Mouse (Mus musculus): ENCODE data around the gene Gm6588. TPM values are rescaled to one million over a fixed set of nuclear protein-coding genes. Genes with fewer than 3 reads are reported as not detected.
A peak's percentile ranks its signal among the peaks of the same experiment; 100 is the strongest.
"Not testable (repeated sequence)": the region's sequence is repeated elsewhere in the genome, so short reads cannot be mapped to it uniquely, and the experiment has no call there.

Gene Gm6588
- not detected in 2 replicates for polyA plus RNA-seq (2012; rRNA removed)

GRCm38 (mm10) chr5:112448747-112449440, at the start of gene Gm6588:
TSS of gene Gm6588 (plus strand) at chr5:112449426.
- Histone ChIP-seq H3K4me1 (ENCODE audit: control insufficient read depth, insufficient read depth, low read length) (no peaks in the 10 kb centered on the region), H3K4me3 (ENCODE audit: insufficient read depth, low read length) (no peak within 1 kb of the TSS), H3K27ac (ENCODE audit: insufficient read depth, low read length) (no peak within 1 kb of the TSS)
- TF ChIP-seq CTCF (IDR thresholded peaks at IDR 0.05; ENCODE audit: extremely low read depth, insufficient read depth, low read length) (no peak), POLR2A (IDR thresholded peaks at IDR 0.05; ENCODE audit: extremely low read depth, insufficient read depth, low read length) (no peak)

- Histone ChIP-seq H3K27ac (ENCODE audit: insufficient read depth, low read length) (no peak overlapping the region), H3K4me1 (ENCODE audit: control insufficient read depth, insufficient read depth, low read length) (no peaks in the 10 kb centered on the region; the same call in 1 of the 2 replicates), H3K4me3 (ENCODE audit: insufficient read depth, low read length) (no peak overlapping the region)
- TF ChIP-seq CTCF (IDR thresholded peaks at IDR 0.05; ENCODE audit: extremely low read depth, insufficient read depth, low read length) (no peak), POLR2A (IDR thresholded peaks at IDR 0.05; ENCODE audit: extremely low read depth, insufficient read depth, low read length) (no peak)
Measured at GRCm38 (mm10) chr5:112402437-112402836, 46.8 kb upstream of the Gm6588 start.

DNA sequence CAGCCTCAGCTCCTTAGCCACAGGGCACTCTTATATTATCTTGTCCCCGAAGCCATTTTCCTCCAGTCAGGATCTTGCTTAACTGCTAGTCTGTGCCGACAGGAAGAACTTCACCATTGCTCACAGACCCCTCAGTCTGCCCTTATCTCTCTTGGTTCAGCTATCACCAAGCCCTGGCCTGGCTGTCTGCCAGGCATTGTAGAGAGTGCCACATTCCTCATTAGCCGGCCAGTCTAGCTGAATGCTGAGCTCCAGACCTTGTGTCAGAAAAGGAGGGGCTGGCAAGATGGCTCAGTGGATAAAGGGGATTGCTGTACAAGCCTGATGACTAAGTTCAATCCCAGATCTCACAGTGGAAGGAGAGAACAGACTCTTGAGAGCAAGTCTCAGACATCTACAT, 43.2 kb upstream of the Gm6588 start:
- no peak overlapping the region for H3K27ac ChIP-seq (ENCODE audit: insufficient read depth, low read length)
- TF ChIP-seq CTCF (IDR thresholded peaks at IDR 0.05; ENCODE audit: extremely low read depth, insufficient read depth, low read length) (no peak), POLR2A (IDR thresholded peaks at IDR 0.05; ENCODE audit: extremely low read depth, insufficient read depth, low read length) (no peak)
- H3K4me3 ChIP-seq (ENCODE audit: insufficient read depth, low read length), result no peak overlapping the region
- H3K4me1 ChIP-seq (ENCODE audit: control insufficient read depth, insufficient read depth, low read length), result peaks cover 4% of the 10 kb centered on the region

DNA sequence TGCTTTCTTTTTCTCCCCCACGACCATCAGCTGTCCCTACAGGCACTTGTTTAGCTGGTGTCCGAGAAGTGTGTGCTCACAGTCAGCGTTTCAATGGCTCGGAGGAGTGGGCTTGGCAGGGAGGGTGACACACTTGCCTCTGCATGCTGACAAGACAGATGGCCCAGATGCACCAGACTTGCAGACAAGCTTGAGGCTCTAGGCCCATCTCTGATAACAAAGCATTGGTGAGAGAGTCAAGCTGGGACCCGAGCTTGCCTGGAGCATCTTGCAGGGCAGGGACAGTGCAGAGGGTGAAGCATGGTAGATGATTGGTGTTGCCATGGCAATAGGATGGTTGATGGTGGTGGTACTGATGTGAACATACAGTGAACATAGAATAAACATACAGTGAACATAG, 40.0 kb upstream of the Gm6588 start:
- Histone ChIP-seq H3K4me3 (ENCODE audit: insufficient read depth, low read length) (no peak overlapping the region), H3K27ac (ENCODE audit: insufficient read depth, low read length) (no peak overlapping the region), H3K4me1 (ENCODE audit: control insufficient read depth, insufficient read depth, low read length) (peaks cover 11% of the 10 kb centered on the region)
- TF ChIP-seq CTCF (IDR thresholded peaks at IDR 0.05; ENCODE audit: extremely low read depth, insufficient read depth, low read length) (no peak), POLR2A (IDR thresholded peaks at IDR 0.05; ENCODE audit: extremely low read depth, insufficient read depth, low read length) (no peak)

- Histone ChIP-seq H3K27ac (ENCODE audit: insufficient read depth, low read length) (peak overlapping the region; percentile 20), H3K4me1 (ENCODE audit: control insufficient read depth, insufficient read depth, low read length) (peaks cover 13% of the 10 kb centered on the region), H3K4me3 (ENCODE audit: insufficient read depth, low read length) (no peak overlapping the region)
- TF ChIP-seq CTCF (IDR thresholded peaks at IDR 0.05; ENCODE audit: extremely low read depth, insufficient read depth, low read length) (no peak), POLR2A (IDR thresholded peaks at IDR 0.05; ENCODE audit: extremely low read depth, insufficient read depth, low read length) (no peak)
Measured at GRCm38 (mm10) chr5:112411072-112411471, 38.2 kb upstream of the Gm6588 start.

DNA sequence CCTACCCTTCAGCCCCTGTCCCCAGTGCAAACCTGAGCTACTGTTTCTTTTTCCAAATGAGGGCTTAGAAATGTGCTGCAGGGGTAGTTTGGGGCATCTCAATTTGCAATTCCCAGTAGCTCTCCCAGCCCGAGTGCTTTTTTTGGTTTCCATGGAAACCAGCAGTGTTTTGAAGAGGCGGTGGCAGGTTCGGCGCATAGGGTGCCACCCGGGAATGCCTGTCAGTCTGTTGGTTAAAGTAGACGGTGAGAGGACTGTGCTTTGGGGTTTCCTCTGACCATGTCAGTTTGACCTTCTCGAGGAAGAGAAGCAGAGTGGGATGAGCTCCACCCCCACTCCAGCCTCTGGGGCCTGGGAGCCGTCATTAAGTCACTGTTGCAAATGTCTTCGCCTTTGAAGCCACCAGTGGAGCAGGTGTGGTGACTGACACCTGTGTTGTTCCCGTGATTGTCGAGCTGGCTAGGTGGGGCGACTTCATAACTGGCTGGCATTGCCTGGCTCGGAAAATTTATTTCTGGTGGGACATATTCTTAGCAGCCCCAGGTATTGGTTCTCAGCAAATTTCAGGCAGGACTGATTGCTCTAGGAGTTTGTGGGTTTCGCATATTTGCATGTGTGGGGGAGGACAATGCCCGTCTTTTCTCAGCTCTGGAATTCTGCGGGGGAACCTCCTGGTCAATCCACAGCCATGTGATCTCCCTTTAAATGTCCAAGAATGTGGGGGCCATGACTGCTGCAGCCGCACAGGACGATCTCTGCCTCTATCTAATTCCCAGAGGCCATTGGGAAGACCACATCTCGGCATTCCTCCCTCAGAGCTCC, 37.5 kb upstream of the Gm6588 start:
- TF ChIP-seq CTCF (IDR thresholded peaks at IDR 0.05; ENCODE audit: extremely low read depth, insufficient read depth, low read length) (no peak), POLR2A (IDR thresholded peaks at IDR 0.05; ENCODE audit: extremely low read depth, insufficient read depth, low read length) (no peak)
- Histone ChIP-seq H3K4me1 (ENCODE audit: control insufficient read depth, insufficient read depth, low read length) (peaks cover 13% of the 10 kb centered on the region), H3K27ac (ENCODE audit: insufficient read depth, low read length) (peak overlapping the region; percentile 68), H3K4me3 (ENCODE audit: insufficient read depth, low read length) (no peak overlapping the region)

GRCm38 (mm10) chr5:112412781-112413180, 36.4 kb upstream of the Gm6588 start:
- H3K4me1 ChIP-seq (ENCODE audit: control insufficient read depth, insufficient read depth, low read length), result peaks cover 13% of the 10 kb centered on the region
- H3K27ac ChIP-seq (ENCODE audit: insufficient read depth, low read length), result not testable (repeated sequence)

DNA sequence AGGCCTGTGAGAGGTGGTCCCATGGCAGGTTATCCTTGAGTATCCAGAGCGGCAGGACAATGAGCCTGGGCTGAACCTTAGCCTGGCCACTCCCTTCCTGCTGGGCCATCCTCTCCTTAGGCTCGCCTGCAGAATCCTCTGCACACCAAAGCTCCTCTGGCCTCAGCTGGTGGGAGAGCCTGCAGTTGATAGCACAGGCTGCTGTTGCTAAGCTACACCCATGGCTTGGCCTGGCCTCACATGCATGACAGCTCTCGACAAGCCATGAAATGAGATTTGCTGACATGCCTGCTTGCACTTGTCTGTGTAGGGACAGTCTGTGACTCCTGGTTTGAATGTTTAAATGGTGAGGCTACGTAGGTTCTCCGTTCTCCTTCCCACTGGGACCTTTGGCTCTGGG, 32.6 kb upstream of the Gm6588 start:
- no peak for TF ChIP-seq CTCF (IDR thresholded peaks at IDR 0.05; ENCODE audit: extremely low read depth, insufficient read depth, low read length)
- no peak for TF ChIP-seq POLR2A (IDR thresholded peaks at IDR 0.05; ENCODE audit: extremely low read depth, insufficient read depth, low read length)
- Histone ChIP-seq H3K4me1 (ENCODE audit: control insufficient read depth, insufficient read depth, low read length) (peaks cover 7% of the 10 kb centered on the region), H3K4me3 (ENCODE audit: insufficient read depth, low read length) (no peak overlapping the region), H3K27ac (ENCODE audit: insufficient read depth, low read length) (no peak overlapping the region)

More at GRCm38 (mm10) chr5:112412781-112413180, 36.4 kb upstream of the Gm6588 start:
- H3K4me3 ChIP-seq (ENCODE audit: insufficient read depth, low read length), result not testable (repeated sequence)

- no peak for TF ChIP-seq CTCF (IDR thresholded peaks at IDR 0.05; ENCODE audit: extremely low read depth, insufficient read depth, low read length)
- no peak for TF ChIP-seq POLR2A (IDR thresholded peaks at IDR 0.05; ENCODE audit: extremely low read depth, insufficient read depth, low read length)
- Histone ChIP-seq H3K4me3 (ENCODE audit: insufficient read depth, low read length) (no peak overlapping the region), H3K4me1 (ENCODE audit: control insufficient read depth, insufficient read depth, low read length) (peaks cover 2% of the 10 kb centered on the region; the same call in 1 of the 2 replicates), H3K27ac (ENCODE audit: insufficient read depth, low read length) (no peak overlapping the region)
Measured at GRCm38 (mm10) chr5:112418023-112418422, 31.2 kb upstream of the Gm6588 start.

DNA sequence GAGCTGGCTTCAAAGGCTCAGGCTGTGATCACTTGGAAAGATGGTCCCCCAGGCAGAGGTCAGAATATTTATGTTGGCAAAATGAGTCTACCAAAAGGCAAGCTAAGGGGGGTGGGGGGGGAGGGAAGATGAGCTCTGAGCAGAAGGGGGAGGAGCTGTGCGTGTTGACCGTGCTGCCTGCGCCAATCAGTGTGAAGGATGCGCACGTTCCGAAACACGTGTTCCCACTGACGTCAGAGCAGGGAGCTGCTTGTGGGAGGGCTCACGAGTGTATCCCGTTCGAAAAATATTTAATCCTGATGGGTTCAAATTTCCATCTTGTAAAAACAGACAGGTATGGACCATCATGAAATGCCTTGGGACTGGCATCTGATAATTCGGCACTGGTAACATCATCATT, 29.7 kb upstream of the Gm6588 start:
- Histone ChIP-seq H3K4me1 (ENCODE audit: control insufficient read depth, insufficient read depth, low read length) (peaks cover 2% of the 10 kb centered on the region; the same call in 1 of the 2 replicates), H3K4me3 (ENCODE audit: insufficient read depth, low read length) (no peak overlapping the region), H3K27ac (ENCODE audit: insufficient read depth, low read length) (no peak overlapping the region)
- TF ChIP-seq CTCF (IDR thresholded peaks at IDR 0.05; ENCODE audit: extremely low read depth, insufficient read depth, low read length), result no peak
- TF ChIP-seq POLR2A (IDR thresholded peaks at IDR 0.05; ENCODE audit: extremely low read depth, insufficient read depth, low read length), result no peak
